Mouse (Mus musculus) spleen, postnatal 4 days (tissue): ENCODE results near the gene C4bp.
"Not testable (repeated sequence)": the region's sequence is repeated elsewhere in the genome, so short reads cannot be mapped to it uniquely, and the experiment has no call there.

Experiments
- DNase-seq, 2 experiments: peaks; one replicate each; pipeline ENCODE4 v3.0.0; 2022; ENCODE audit warnings: low spot score in 2 of 2

The C4bp gene

GRCm38 (mm10) chr1:130661454-130661853, at the start of gene C4bp:
C4bp (minus strand) TSS chr1:130661632.
- no peak for DNase-seq

GRCm38 (mm10) chr1:130710283-130711080, 49.0 kb upstream of the C4bp start:
- DNase-seq = no peak

- DNase-seq = no peak
These were observed 42.2 kb upstream of the C4bp start for GRCm38 (mm10) chr1:130703613-130704012.

- no peak for DNase-seq
These were observed 40.5 kb upstream of the C4bp start for GRCm38 (mm10) chr1:130701976-130702375.

- DNase-seq = no peak
These were observed 38.7 kb upstream of the C4bp start for GRCm38 (mm10) chr1:130699937-130700633.

GRCm38 (mm10) chr1:130698601-130699000, 37.2 kb upstream of the C4bp start:
- DNase-seq = no peak

GRCm38 (mm10) chr1:130683905-130684304, 22.5 kb upstream of the C4bp start:
- no peak for DNase-seq

GRCm38 (mm10) chr1:130681656-130682413, 20.4 kb upstream of the C4bp start:
- DNase-seq = no peak

- no peak for DNase-seq
These were observed 19.6 kb upstream of the C4bp start for GRCm38 (mm10) chr1:130681075-130681474.

- DNase-seq = no peak
These were observed 17.1 kb upstream of the C4bp start for GRCm38 (mm10) chr1:130678551-130678950.

- DNase-seq = not testable (repeated sequence)
These were observed 2.1 kb upstream of the C4bp start for GRCm38 (mm10) chr1:130663576-130663975.

- DNase-seq = not testable (repeated sequence)
These were observed 1.8 kb downstream of the C4bp start for GRCm38 (mm10) chr1:130659641-130660040.

- no peak for DNase-seq
These were observed 17.3 kb downstream of the C4bp start for GRCm38 (mm10) chr1:130644103-130644502.

GRCm38 (mm10) chr1:130640967-130641366, 20.5 kb downstream of the C4bp start:
- no peak for DNase-seq

GRCm38 (mm10) chr1:130633761-130634410, 27.5 kb downstream of the C4bp start:
- peak; percentile 75 to 91 for DNase-seq

GRCm38 (mm10) chr1:130633316-130633715, 28.1 kb downstream of the C4bp start:
- DNase-seq = no peak

GRCm38 (mm10) chr1:130629521-130629920, 31.9 kb downstream of the C4bp start, which contains the start of gene Zp3r:
Zp3r (minus strand) TSS chr1:130629621.
- no peak for DNase-seq

- no peak for DNase-seq
These were observed 65.1 kb downstream of the C4bp start for GRCm38 (mm10) chr1:130596291-130596690.

- DNase-seq = no peak
These were observed 72.8 kb downstream of the C4bp start for GRCm38 (mm10) chr1:130588659-130589058.
